Mouse (Mus musculus): ENCODE results near the gene Twf2. TPM values are rescaled to one million over a fixed set of nuclear protein-coding genes. Genes with fewer than 3 reads are reported as not detected.
A peak's percentile ranks its signal among the peaks of the same experiment; 100 is the strongest.

The Twf2 gene
- total RNA-seq, 2 experiments from 2014 or later: 44.5 to 49.9 TPM

GRCm38 (mm10) chr9:106261491-106261890 is 58.6 kb downstream of the Twf2 start:
- intact Hi-C loops (cut with DNase I): no loop called here
- no peak for DNase-seq (ENCODE audit: extremely low spot score in 1 of 2, low spot score in 2 of 2)

- no peak for DNase-seq (ENCODE audit: extremely low spot score in 1 of 2, low spot score in 2 of 2)
- intact Hi-C loops (cut with DNase I): no loop called here
Observed at GRCm38 (mm10) chr9:106262075-106262474, 59.2 kb downstream of the Twf2 start.

- DNase-seq (ENCODE audit: extremely low spot score in 1 of 2, low spot score in 2 of 2): peak in 1 of 2 experiments; percentile 11
- intact Hi-C loops (cut with DNase I): no loop called here
Observed at GRCm38 (mm10) chr9:106263381-106263924, 60.5 kb downstream of the Twf2 start.

Small RNAs within 50 kb of the gene (microRNA-seq; reads per million reads assigned to microRNA genes)
- 49.2 reads per million, percentile 50 among the genes with 10 or more reads in this experiment for gene Mir135a-1
- 59,915 reads per million, percentile 99 among the genes with 10 or more reads in this experiment for gene Mirlet7g

Other genes starting within 250 kb of the Twf2 start
- gene Col6a5, start 242.5 kb upstream of the Twf2 start, total RNA-seq (2021): 1 to 10 TPM; 1.6 to 2.1 TPM
- 1 to 10 TPM; 3.3 to 4.1 TPM for gene Col6a4, start 106.3 kb upstream of the Twf2 start, total RNA-seq (2021)
- 1 to 10 TPM; 4.1 to 7.4 TPM for gene Glyctk, start 45.0 kb upstream of the Twf2 start, total RNA-seq (2021)
- 100 to 1,000 TPM; 155 to 158 TPM for gene Wdr82, start 32.2 kb upstream of the Twf2 start, total RNA-seq (2021)
- gene Ppm1m, start 3.4 kb upstream of the Twf2 start, total RNA-seq (2021): 10 to 100 TPM; 20.8 to 24.5 TPM
- 1 to 10 TPM; 1.1 to 1.4 TPM for gene Tlr9, start 19.5 kb downstream of the Twf2 start, total RNA-seq (2021)
- 100 to 1,000 TPM; 125 to 127 TPM for gene Alas1, start 45.5 kb downstream of the Twf2 start, total RNA-seq (2021)
- 10 to 100 TPM; 15.6 to 17.8 TPM for gene Poc1a, start 78.0 kb downstream of the Twf2 start, total RNA-seq (2021)
- gene Dusp7, start 165.5 kb downstream of the Twf2 start, total RNA-seq (2021): 10 to 100 TPM; 80.7 to 82.0 TPM
- 100 to 1,000 TPM; 378 to 397 TPM for gene Rpl29, start 226.3 kb downstream of the Twf2 start, total RNA-seq (2021)
- 1 to 10 TPM; 9.2 to 9.3 TPM for gene Acy1, start 235.2 kb downstream of the Twf2 start, total RNA-seq (2021)
- gene Abhd14b, start 244.4 kb downstream of the Twf2 start, total RNA-seq (2021): 10 to 100 TPM in 1 of 2 experiments, 1 to 10 TPM in 1; 9.7 to 10.3 TPM
- 10 to 100 TPM; 55.7 to 59.6 TPM for gene Abhd14a, start 244.6 kb downstream of the Twf2 start, total RNA-seq (2021)